Mouse (Mus musculus): ENCODE results near the gene Tex9. TPM values are rescaled to one million over a fixed set of nuclear protein-coding genes. Genes with fewer than 3 reads are reported as not detected.
"Not testable (repeated sequence)": the region's sequence is repeated elsewhere in the genome, so short reads cannot be mapped to it uniquely, and the experiment has no call there.

The Tex9 gene
- polyA plus RNA-seq, 1 experiment from 2014 or later: 38.6 TPM

GRCm38 (mm10) chr9:72403421-72403820, 88.6 kb downstream of the Tex9 start:
- peak overlapping the region; percentile 33; the same call in 1 of the 2 replicates for H3K27ac ChIP-seq (replicated peaks)
- H3K4me3 ChIP-seq: no peak overlapping the region
- 60% methylated on average over 6 of the region's 6 CpGs for WGBS
- no peak overlapping the region for H3K4me2 ChIP-seq
- peaks cover 6% of the 10 kb centered on the region; the same call in 1 of the 2 replicates for H3K27me3 ChIP-seq
- no peaks in the 10 kb centered on the region for H3K36me3 ChIP-seq
- no peak overlapping the region for H3K9ac ChIP-seq
- ATAC-seq (ENCODE audit: low read depth): no peak
- peaks cover 16% of the 10 kb centered on the region for H3K4me1 ChIP-seq (replicated peaks)
- no peaks in the 10 kb centered on the region for H3K9me3 ChIP-seq

GRCm38 (mm10) chr9:72401769-72402168, 90.2 kb downstream of the Tex9 start:
- H3K4me2 ChIP-seq; H3K9ac ChIP-seq; H3K27ac ChIP-seq (replicated peaks); ATAC-seq (ENCODE audit: low read depth); H3K9me3 ChIP-seq; H3K4me3 ChIP-seq; H3K27me3 ChIP-seq; H3K36me3 ChIP-seq: not testable (repeated sequence)
- WGBS: 72% methylated on average over 4 of the region's 4 CpGs
- peaks cover 13% of the 10 kb centered on the region for H3K4me1 ChIP-seq (replicated peaks)

Small RNA genes within 50 kb of the gene (microRNA-seq; reads per million reads assigned to microRNA genes)
- not detected for gene Gm28010

Other genes starting within 250 kb of the Tex9 start
- gene Zfp280d, start 217.4 kb downstream of the Tex9 start, polyA plus RNA-seq (2015; fragmentation: Nextera tagmentation; extraction: Ambion mirVana): 45.6 and 48.2 TPM in 2 replicates
- 6.9 and 10.8 TPM in 2 replicates for gene Mns1, start 54.2 kb downstream of the Tex9 start, polyA plus RNA-seq (2015; fragmentation: Nextera tagmentation; extraction: Ambion mirVana)
- 15.0 and 17.2 TPM in 2 replicates for gene Rfx7, start 40.0 kb upstream of the Tex9 start, polyA plus RNA-seq (2015; fragmentation: Nextera tagmentation; extraction: Ambion mirVana)
- 475 and 521 TPM in 2 replicates for gene Nedd4, start 170.1 kb upstream of the Tex9 start, polyA plus RNA-seq (2015; fragmentation: Nextera tagmentation; extraction: Ambion mirVana)